Mouse (Mus musculus) small intestine, adult 2 months (tissue): ENCODE measurements around the gene Gtf2ird1.

ENCODE experiments used
- CTCF ChIP-seq: fragments of 200-500 bp; IDR thresholded peaks from 2 replicates; pipeline ENCODE4 v1.5.1; 2012; ENCODE audit warnings: low read depth, mild to moderate bottlenecking, control low read depth, inconsistent platforms, low read length, moderate library complexity, mixed read lengths; ENCODE audit not compliant: insufficient replicate concordance, insufficient read length; ENCODE audit errors: extremely low read depth
- POLR2A ChIP-seq: fragments of 200-500 bp; IDR thresholded peaks from 2 replicates; pipeline ENCODE4 v1.6.1; 2012; ENCODE audit warnings: low read depth, mild to moderate bottlenecking, control low read depth, inconsistent platforms, low read length, moderate library complexity

DNA sequence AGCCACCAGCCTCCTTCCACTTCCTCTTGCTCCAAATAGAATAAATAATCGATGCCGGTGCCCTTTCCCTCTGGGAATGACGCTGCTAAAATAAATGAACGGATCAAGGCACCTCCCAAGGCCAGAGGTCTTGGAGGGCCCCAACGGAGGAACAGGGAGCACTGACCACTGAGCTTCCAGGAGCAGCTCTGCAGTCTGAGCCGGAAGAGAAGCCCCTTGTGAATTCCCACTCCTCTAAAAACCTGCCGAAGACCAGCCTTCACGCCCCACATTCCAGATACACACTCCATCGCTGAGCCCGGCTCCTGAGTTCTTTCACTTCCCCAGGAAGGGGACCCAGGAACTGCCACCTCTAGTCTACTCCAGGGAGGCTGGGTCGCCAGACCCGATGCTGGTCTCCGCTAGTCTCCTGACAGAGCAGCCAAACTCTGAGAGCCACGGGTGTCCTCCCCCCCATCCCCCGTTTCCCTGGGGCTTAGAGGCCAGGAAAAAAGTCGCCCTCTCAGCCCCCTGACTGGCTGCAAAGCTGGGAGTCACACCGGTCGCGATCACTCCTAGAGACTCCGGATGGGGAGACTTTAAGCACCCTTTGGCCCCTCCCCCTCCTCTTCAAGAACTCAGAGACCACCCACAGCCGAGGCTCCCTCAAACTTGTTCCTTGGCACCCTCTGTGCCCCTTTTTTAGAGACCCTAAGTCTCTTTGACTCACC is 1.2 kb downstream of the Gtf2ird1 start:
- TF ChIP-seq POLR2A (peak; percentile 42), CTCF (no peak)
